Mouse (Mus musculus) kidney, embryonic 15.5 days (tissue): ENCODE results near the gene Lrp10. TPM values are rescaled to one million over a fixed set of nuclear protein-coding genes. Genes with fewer than 3 reads are reported as not detected.
A peak's percentile ranks its signal among the peaks of the same experiment; 100 is the strongest.

Experiments
- ATAC-seq: fragments of 200-750 bp; cut with Nextera tagmentation; replicated peaks from 2 replicates; pipeline ENCODE4 v1.8.0; 2017; ENCODE audit warnings: moderate TSS enrichment; ENCODE audit not compliant: low FRiP score
- H3K27ac ChIP-seq: fragments of 300-500 bp; sonication (generic); 2 replicates; pipeline ENCODE4 v1.5.1; 2015; ENCODE audit warnings: mild to moderate bottlenecking, inconsistent platforms
- H3K27me3 ChIP-seq: fragments of 300-500 bp; sonication (generic); 2 replicates; pipeline ENCODE4 v1.6.1; 2015; ENCODE audit warnings: inconsistent platforms
- H3K36me3 ChIP-seq: fragments of 300-500 bp; sonication (generic); 2 replicates; pipeline ENCODE4 v1.6.1; 2015; ENCODE audit warnings: inconsistent platforms
- H3K4me1 ChIP-seq: fragments of 300-500 bp; sonication (generic); 2 replicates; pipeline ENCODE4 v1.6.1; 2015; ENCODE audit warnings: inconsistent platforms
- H3K4me2 ChIP-seq: fragments of 300-500 bp; sonication (generic); 2 replicates; pipeline ENCODE4 v1.6.1; 2015; ENCODE audit warnings: moderate library complexity, mild to moderate bottlenecking, inconsistent platforms
- H3K4me3 ChIP-seq: fragments of 300-500 bp; sonication (generic); replicated peaks from 2 replicates; pipeline ENCODE4 v1.5.1; 2015; ENCODE audit warnings: mild to moderate bottlenecking, inconsistent platforms
- H3K9ac ChIP-seq: fragments of 300-500 bp; sonication (generic); 2 replicates; pipeline ENCODE4 v1.6.1; 2015; ENCODE audit warnings: mild to moderate bottlenecking, inconsistent platforms
- H3K9me3 ChIP-seq: fragments of 300-500 bp; sonication (generic); replicated peaks from 2 replicates; pipeline ENCODE4 v1.6.1; 2016; ENCODE audit warnings: inconsistent platforms
- WGBS: fragments of 180-500 bp; shearing (Covaris S2); methylation state at CpG from one replicate; pipeline ENCODE4 v1.1.7; 2015; ENCODE audit warnings: mixed read lengths; 5-methylcytosine and 5-hydroxymethylcytosine counted together
- polyA plus RNA-seq: library from polyadenylated mRNA; unstranded; fragments of >200 nt; fragmentation: Nextera tagmentation; extraction: Ambion mirVana; gene quantifications from 2 replicates; pipeline ENCODE4 v1.2.1, GENCODE M21; 2015

Gene Lrp10
- polyA plus RNA-seq, 1 experiment from 2014 or later, result 54.6 TPM

DNA sequence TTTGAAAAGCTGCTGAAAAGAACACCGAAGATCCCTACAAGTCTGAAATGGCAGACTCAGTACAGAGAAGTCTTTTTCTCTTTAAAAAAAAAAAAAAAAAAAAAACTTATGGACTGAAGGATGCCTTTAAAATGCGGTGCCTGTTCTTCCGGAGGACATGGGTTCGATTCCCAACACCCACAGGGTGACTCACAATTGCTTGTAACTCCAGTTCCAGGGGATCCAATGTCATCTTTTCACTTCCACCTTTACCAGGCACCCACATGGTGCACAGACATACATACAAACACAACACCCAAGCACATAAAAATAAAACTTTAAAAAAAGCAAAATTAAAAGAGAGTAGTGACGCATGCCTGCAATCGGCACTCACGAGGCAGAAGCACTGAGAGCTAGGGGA lies 36.2 kb upstream of the Lrp10 start:
- Histone ChIP-seq H3K4me2 (peak overlapping the region; percentile 65), H3K27ac (peak overlapping the region; percentile 95; the same call in 1 of the 2 replicates), H3K27me3 (no peaks in the 10 kb centered on the region), H3K4me1 (peaks cover 48% of the 10 kb centered on the region), H3K4me3 (peak overlapping the region; percentile 98), H3K36me3 (peaks cover 21% of the 10 kb centered on the region), H3K9me3 (no peaks in the 10 kb centered on the region), H3K9ac (peak overlapping the region; percentile 85; the same call in 1 of the 2 replicates)
- 91% methylated on average over 7 of the region's 7 CpGs for WGBS
- ATAC-seq, result no peak

DNA sequence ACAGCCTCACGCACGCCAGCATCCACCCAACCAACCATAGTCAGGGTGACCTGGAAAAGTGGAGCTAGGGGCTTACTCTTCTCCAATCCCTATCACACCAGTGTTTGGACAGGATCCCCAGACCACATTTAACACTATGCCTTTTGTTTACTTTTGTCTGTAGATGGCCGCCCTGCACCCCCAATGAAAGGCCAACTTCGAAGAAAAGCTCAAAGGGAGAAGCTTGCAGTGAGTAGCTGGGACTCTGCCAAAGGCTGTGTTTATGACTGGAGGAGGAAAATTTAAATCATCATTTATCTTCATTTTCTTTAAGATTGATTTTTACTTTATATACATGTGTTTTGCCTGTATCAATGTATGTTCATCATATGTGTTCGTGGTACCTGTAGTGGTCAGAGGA lies 35.5 kb upstream of the Lrp10 start:
- H3K9ac ChIP-seq, result no peak overlapping the region
- 88% methylated on average over 5 of the region's 5 CpGs for WGBS
- ATAC-seq, result no peak
- peaks cover 21% of the 10 kb centered on the region for H3K36me3 ChIP-seq
- H3K4me2 ChIP-seq, result no peak overlapping the region
- H3K27me3 ChIP-seq, result no peaks in the 10 kb centered on the region
- H3K9me3 ChIP-seq, result no peaks in the 10 kb centered on the region
- H3K4me3 ChIP-seq, result no peak overlapping the region
- H3K4me1 ChIP-seq, result peaks cover 54% of the 10 kb centered on the region
- H3K27ac ChIP-seq, result no peak overlapping the region

DNA sequence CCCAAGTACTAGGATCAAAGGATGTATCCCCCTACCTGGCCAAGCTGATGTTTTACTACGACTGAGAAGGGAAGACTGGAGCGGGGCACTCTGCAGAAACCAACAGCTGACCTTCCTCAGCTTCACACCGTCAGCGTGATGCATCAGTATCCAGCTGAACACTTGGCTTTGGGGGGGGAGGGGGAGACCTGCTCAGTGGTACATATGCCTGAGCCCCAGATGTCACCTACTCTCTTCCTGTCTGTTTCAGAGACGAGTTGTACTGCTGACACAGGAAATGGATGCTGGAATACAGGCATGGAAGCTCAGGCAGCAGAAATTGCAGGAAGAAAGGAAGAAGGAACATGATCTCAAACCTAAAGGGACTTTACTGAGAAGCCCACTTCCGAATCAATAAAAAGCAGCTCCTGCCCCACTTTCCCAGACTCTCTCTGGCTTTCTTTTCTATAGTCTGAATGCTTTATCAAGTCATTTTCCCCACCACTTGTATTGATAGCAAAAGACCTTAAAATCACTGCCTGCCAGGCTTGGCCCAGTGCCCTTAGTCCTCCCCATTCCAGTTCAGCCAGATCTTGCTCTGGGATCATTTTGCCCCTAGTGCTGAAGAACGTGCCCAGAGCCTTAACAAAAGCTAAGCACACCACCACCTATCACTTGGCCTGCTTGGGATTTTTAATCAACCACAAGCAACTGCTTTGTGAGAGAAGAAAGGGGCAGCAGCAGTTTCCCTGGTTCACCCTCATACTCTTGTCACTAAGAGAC lies 34.4 kb upstream of the Lrp10 start:
- Histone ChIP-seq H3K27me3 (no peaks in the 10 kb centered on the region), H3K9ac (no peak overlapping the region), H3K9me3 (no peaks in the 10 kb centered on the region), H3K4me2 (peak overlapping the region; percentile 78), H3K4me1 (peaks cover 65% of the 10 kb centered on the region), H3K27ac (peak overlapping the region; percentile 97), H3K36me3 (peaks cover 21% of the 10 kb centered on the region), H3K4me3 (no peak overlapping the region)
- no peak for ATAC-seq
- 40% methylated on average over 7 of the region's 7 CpGs for WGBS

DNA sequence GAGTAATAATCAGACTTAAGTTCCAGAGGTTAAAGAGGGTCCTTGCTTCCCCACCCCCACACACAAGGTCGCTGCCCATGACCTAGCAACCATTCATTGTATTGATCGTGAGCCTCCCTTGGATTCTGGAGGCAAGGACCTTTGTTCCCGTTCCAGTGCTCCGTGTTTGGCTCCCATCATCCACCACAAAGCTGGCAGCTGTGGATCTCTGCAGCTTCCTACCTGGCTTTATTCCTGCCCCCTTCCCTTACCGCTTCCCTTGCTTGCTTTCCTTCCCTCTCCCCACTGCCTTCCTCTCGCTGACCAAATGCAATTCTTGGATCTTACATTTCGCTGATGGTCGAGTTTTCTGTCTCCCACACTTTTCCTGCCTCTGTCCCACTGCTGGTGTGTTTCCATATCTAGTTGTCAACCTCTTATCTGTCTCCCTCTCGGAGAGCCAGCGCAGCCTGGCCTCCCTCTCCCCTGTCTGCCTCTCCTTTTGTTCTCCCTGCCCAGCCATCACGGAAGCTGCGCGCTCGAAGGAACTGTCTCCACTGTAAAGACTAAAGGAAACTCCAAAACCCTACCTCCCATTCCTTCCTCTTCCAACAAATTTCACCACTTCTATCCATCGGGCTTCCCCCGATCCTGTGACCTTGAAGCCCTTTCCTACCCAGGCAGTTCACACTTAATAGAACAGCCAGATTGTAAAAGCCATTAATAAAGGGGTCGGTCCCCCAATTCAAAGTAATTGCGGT lies 33.4 kb upstream of the Lrp10 start:
- Histone ChIP-seq H3K4me2 (peak overlapping the region; percentile 78), H3K9me3 (no peaks in the 10 kb centered on the region), H3K9ac (peak overlapping the region; percentile 97), H3K36me3 (peaks cover 23% of the 10 kb centered on the region), H3K4me3 (peak overlapping the region; percentile 83), H3K4me1 (peaks cover 70% of the 10 kb centered on the region), H3K27me3 (no peaks in the 10 kb centered on the region), H3K27ac (peak overlapping the region; percentile 97)
- WGBS, result 5% methylated on average over 18 of the region's 18 CpGs
- no peak for ATAC-seq

DNA sequence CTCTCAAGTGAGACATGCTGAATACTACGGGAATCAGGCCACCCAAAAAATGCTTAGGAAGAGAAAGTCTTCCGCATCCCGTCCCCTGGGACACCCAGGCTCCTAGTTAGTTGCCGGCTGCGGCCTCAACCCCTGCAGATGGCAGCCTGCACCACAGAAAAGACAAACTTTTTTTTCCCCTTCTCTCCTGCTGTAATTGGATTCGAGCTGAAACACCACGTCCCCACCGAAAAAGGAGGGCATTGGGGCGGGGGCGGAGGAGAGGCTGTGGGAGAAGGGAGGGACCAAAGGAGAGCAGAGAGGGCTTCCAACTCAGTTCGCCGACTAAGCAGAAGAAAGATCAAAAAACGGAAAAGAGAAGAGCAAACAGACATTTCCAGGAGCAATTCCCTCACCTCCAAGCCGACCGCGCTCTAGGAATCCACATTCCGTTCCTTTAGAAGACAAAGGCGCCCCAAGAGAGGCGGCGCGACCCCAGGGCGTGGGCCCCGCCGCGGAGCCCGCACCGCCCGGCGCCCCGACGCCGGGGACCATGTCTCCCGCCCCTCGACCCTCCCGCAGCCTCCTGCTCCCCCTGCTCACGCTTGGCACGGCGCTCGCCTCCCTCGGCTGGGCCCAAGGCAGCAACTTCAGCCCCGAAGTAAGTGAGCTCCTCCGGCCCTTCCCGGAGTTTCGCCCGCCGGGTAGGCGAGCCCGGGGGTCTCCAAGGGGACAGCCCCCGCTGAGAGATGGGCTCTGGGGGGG lies 32.4 kb upstream of the Lrp10 start, which contains the start of gene Mmp14:
TSS of gene Mmp14 (plus strand) at position 279 of the 744 bp plus-strand sequence.
- peak within 1 kb of the TSS; percentile 97 for H3K9ac ChIP-seq
- H3K27ac ChIP-seq, result peak within 1 kb of the TSS; percentile 97
- H3K27me3 ChIP-seq, result no peaks in the 10 kb centered on the region
- under 1% methylated on average over 49 of the region's 49 CpGs for WGBS
- H3K36me3 ChIP-seq, result peaks cover 33% of the 10 kb centered on the region
- H3K9me3 ChIP-seq, result no peaks in the 10 kb centered on the region
- peak within 1 kb of the TSS; percentile 83 for H3K4me3 ChIP-seq
- peaks cover 68% of the 10 kb centered on the region for H3K4me1 ChIP-seq
- peak; percentile 55 for ATAC-seq
- peak within 1 kb of the TSS; percentile 78 for H3K4me2 ChIP-seq

DNA sequence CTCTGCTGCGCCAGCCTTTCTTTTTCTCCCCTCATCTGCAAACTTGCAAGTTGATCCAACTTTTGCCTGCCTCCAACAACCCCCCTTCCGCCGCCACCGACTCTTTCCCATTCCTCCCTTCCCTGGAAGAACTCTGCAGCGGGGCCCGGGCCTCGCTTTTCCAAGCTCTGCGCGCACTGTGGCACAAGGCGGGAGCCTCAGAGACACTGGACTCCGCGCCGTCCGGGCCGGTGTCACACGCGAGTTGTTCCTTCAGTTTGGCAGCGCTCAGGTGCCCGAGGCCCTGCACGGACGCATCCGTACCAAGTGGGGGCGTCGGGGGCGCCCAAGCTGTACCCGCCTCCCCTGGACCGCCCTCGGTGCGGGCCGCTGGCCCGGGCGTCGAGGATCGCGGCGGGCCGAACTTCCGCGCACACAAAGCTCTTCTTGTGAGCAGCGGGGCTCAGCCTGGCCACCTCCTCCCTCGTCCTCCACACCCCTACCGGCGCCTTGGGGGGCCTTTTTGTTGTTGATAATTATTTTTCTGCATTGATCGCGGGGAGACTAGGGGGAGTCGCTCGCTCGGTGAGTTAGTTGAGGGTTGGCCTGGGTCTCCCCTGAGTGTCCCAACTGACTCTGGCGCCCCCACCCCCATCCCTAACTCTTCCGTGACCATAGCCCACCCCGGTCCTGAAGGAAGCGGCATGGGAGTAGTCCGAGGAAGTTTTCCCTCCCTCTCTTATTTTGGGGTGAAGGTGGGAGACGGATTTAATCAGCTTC lies 31.7 kb upstream of the Lrp10 start:
- H3K4me2 ChIP-seq, result peak overlapping the region; percentile 78
- no peaks in the 10 kb centered on the region for H3K9me3 ChIP-seq
- ATAC-seq, result peak; percentile 40
- H3K27me3 ChIP-seq, result no peaks in the 10 kb centered on the region
- H3K4me3 ChIP-seq, result peak overlapping the region; percentile 83
- peaks cover 68% of the 10 kb centered on the region for H3K4me1 ChIP-seq
- H3K27ac ChIP-seq, result peak overlapping the region; percentile 97
- WGBS, result 1% methylated on average over 54 of the region's 54 CpGs
- peak overlapping the region; percentile 97 for H3K9ac ChIP-seq
- H3K36me3 ChIP-seq, result peaks cover 40% of the 10 kb centered on the region

DNA sequence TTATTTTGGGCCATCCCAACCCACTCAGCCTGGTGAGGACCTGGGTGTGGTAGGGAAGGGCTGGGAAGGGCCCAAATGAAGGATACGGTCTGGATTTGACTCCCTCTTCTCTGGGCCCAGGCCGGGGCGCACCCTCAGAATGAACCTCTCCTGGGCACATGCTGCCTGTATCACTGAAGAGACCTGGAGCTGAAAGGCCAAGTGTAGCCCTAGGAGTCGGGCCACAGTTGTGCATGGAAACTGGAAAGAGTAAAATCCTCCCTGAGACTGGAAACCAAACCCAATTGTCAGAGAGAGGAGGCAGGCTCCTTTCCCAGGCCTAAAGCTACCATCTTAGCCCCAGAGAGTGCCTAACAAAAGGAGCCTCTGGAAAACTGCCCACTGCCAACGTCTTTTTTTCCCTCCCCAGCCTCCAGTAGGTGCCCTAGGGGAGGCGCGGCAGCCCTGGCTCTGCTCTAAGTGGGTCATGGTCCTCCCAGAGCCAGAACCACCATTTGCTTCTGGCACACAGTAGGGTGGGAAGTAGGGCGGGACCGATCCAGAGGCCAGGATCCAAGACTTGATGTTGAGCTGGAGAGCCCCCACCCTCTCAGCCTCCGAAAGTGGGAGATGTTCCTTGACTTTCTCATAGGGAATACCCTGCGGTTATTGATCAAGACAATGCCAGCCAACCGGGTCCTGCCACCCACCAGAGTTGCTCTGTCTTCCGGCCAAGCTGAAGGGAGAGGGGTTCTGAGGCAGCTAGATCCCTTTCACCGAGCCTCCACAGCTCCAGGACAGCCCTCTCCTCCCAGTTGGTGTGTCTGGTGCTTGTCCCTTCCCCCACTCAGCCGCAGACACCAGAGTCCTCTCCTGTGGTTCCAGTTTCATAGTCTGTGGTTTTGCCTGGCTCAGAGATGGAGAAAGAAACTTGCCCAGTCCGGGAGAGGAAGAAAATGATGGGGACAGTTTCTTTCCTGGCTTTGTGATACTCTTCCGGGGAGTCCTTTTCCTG lies 30.8 kb upstream of the Lrp10 start:
- Histone ChIP-seq H3K36me3 (peaks cover 47% of the 10 kb centered on the region), H3K27ac (peak overlapping the region; percentile 97), H3K9ac (peak overlapping the region; percentile 97), H3K27me3 (no peaks in the 10 kb centered on the region), H3K4me2 (peak overlapping the region; percentile 78), H3K4me1 (peaks cover 59% of the 10 kb centered on the region), H3K4me3 (peak overlapping the region; percentile 83), H3K9me3 (no peaks in the 10 kb centered on the region)
- ATAC-seq, result 0 out of 2 replicates have a peak, but pooled peaks have one; percentile 5
- 17% methylated on average over 17 of the region's 17 CpGs for WGBS

DNA sequence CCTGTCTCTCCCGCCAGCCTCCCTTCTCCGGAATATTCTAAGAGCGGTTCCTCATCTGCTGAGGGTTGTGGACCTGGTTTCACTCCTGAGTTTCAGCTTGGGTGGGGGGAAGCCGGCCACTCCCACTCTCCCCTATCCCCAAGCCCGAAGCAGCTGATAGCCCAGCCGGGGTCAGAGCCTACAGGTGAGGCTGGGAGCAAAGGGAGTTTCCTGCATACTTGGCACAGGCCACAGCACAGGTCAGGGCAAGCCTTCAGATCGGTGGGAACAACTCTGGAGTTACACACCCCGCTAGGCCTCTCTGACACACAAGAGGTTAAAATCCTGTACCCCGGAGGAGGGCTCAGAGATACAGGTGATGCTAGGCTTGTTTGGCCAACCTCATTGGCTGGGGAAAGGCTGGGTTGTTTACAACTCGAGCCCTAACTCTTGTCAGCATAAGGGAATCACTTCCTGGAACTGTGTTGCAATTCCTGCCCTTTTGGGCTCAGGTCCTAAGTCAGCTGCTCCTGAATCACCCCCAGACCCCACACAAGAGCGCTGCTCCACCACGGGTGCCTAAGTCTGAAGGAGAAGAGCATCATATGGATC lies 29.9 kb upstream of the Lrp10 start:
- no peak for ATAC-seq
- H3K27ac ChIP-seq, result peak overlapping the region; percentile 97
- peak overlapping the region; percentile 97 for H3K9ac ChIP-seq
- H3K4me2 ChIP-seq, result peak overlapping the region; percentile 78
- H3K4me3 ChIP-seq, result peak overlapping the region; percentile 83
- H3K27me3 ChIP-seq, result no peaks in the 10 kb centered on the region
- 38% methylated on average over 12 of the region's 12 CpGs for WGBS
- H3K36me3 ChIP-seq, result peaks cover 47% of the 10 kb centered on the region
- H3K9me3 ChIP-seq, result no peaks in the 10 kb centered on the region
- peaks cover 52% of the 10 kb centered on the region for H3K4me1 ChIP-seq

DNA sequence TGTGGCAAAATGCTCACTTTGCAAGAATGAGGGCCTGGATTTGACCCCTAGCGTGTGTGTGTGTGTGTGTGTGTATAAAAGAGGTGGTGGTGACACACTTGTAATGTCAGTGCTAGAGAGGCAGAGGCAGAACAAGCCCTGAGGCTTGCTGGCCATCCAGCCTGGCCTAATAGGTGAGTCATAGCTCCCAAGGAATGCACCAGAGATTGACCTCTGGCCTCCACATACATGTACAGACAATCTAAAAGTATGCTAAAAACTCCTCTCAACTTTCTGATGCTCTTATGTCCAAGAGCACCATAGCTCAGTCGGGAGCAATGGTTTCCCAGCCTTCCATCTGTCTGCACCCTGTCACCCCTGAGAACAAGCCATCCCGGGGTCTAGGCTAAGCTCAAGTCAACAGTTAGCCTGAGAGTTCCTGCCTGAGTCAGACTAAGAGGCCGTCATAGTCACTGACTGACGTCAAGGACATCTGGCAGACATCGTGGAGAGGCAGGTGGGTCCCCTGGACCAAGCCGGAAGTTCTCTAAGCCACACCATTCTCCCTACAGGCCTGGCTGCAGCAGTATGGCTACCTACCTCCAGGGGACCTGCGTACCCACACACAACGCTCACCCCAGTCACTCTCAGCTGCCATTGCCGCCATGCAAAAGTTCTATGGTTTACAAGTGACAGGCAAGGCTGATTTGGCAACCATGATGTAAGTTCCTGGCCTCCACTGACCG lies 28.6 kb upstream of the Lrp10 start:
- no peaks in the 10 kb centered on the region for H3K9me3 ChIP-seq
- no peaks in the 10 kb centered on the region for H3K27me3 ChIP-seq
- H3K27ac ChIP-seq, result no peak overlapping the region
- H3K4me2 ChIP-seq, result no peak overlapping the region
- peaks cover 39% of the 10 kb centered on the region for H3K4me1 ChIP-seq
- H3K4me3 ChIP-seq, result no peak overlapping the region
- H3K9ac ChIP-seq, result no peak overlapping the region
- 84% methylated on average over 11 of the region's 11 CpGs for WGBS
- ATAC-seq, result no peak
- H3K36me3 ChIP-seq, result peaks cover 48% of the 10 kb centered on the region

DNA sequence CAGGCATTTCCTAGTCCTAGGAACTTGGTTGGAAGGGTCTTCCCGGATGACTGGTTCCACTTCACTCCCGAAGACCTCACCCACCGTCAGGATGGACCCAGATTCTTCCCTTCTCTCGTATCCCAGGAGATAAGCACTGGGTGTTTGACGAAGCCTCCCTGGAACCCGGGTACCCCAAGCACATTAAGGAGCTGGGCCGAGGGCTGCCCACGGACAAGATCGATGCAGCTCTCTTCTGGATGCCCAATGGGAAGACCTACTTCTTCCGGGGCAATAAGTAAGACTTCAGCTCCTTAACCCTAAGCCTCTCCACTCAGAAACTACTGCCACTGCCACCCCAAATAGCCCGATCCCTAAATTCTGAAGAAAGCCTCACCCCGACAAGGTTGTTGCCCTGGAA lies 24.8 kb upstream of the Lrp10 start:
- Histone ChIP-seq H3K4me1 (peaks cover 27% of the 10 kb centered on the region), H3K4me3 (no peak overlapping the region), H3K9me3 (no peaks in the 10 kb centered on the region), H3K27ac (no peak overlapping the region), H3K4me2 (no peak overlapping the region), H3K36me3 (peaks cover 67% of the 10 kb centered on the region), H3K9ac (no peak overlapping the region), H3K27me3 (no peaks in the 10 kb centered on the region)
- ATAC-seq, result no peak
- WGBS, result 83% methylated on average over 12 of the region's 12 CpGs
